13 mouse cellular contexts compared by ENCODE assay signal in the genomic region with DNA sequence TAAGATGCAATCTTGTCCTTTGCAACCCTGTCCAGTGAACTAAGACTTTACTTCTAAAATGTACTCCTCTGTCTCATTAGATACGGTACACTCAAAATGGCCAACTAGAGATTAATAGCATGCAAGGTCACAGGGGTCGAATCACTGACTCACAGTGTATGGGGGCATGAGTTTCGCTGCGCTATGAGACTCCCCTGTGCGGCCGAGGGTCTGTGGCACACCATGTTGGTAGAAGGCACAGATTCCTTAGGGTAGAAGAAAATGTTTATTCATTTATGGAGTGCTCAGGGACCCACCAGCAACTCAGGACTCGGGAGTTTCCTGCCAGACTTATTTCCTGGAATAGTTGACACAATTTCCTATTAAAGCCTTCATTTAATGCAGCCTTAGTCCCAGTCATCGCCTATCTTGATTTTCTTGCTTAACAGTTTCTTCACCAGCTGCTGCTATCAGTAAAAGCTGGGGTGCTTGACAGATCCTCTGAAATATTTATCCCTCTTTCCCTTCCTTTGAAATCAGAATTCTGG. TPM values are rescaled to one million over a fixed set of nuclear protein-coding genes. Genes with fewer than 3 reads are reported as not detected.
A peak's percentile ranks its signal among the peaks of the same experiment; 100 is the strongest.
DNase-seq lines count a peak whose midpoint lies in the region; ATAC-seq and TF ChIP-seq lines count a peak whose summit lies in the region.
"Had no signal": no experiment of that assay in that cellular context is flagged by ENCODE, and none has a peak within 500 bp of the region (broad histone marks: within the 10 kb centered on the region; RNA-seq: fewer than 3 reads in every experiment).

No protein-coding gene starts in this region.

- no peak for ATAC-seq in heart, embryonic 11.5 days (replicated peaks; ENCODE audit: insufficient number of reproducible peaks, low FRiP score, low TSS enrichment)
- ATAC-seq in kidney, embryonic 15.5 days (replicated peaks; ENCODE audit: low FRiP score), result peak; percentile 29; the same call in 1 of the 2 replicates
- ATAC-seq in stomach, embryonic 14.5 days (ENCODE audit: insufficient number of reproducible peaks, insufficient read depth, low FRiP score, low read depth), result peak; percentile 26; the same call in 1 of the 2 replicates
- no peak for ATAC-seq in stomach, postnatal 0 days (ENCODE audit: low FRiP score, low TSS enrichment)
- no peak for ATAC-seq in megakaryocyte-erythroid progenitor cell, adult 5-6 weeks (replicated peaks; ENCODE audit: low FRiP score, low TSS enrichment, poor library complexity, severe bottlenecking)

- no peak overlapping the region for H3K4me2 ChIP-seq in heart, embryonic 11.5 days
- H3K4me2 ChIP-seq in kidney, embryonic 15.5 days, result 0 out of 2 replicates have a peak overlapping the region, but pooled peaks have one; percentile 33
- H3K4me2 ChIP-seq in stomach, embryonic 14.5 days (replicated peaks; ENCODE audit: low read depth, low read length), result no peak overlapping the region
- H3K4me2 ChIP-seq in stomach, postnatal 0 days (replicated peaks; ENCODE audit: low read depth), result no peak overlapping the region

- H3K9ac ChIP-seq in heart, embryonic 11.5 days (ENCODE audit: low read depth, low read length), result no peak overlapping the region
- no peak overlapping the region for H3K9ac ChIP-seq in kidney, embryonic 15.5 days
- no peak overlapping the region for H3K9ac ChIP-seq in stomach, embryonic 14.5 days (replicated peaks; ENCODE audit: low read depth, low read length)
- no peak overlapping the region for H3K9ac ChIP-seq in stomach, postnatal 0 days (ENCODE audit: low read length)

- peaks cover 11% of the 10 kb centered on the region; the same call in 1 of the 2 replicates for H3K4me1 ChIP-seq in heart, embryonic 11.5 days (ENCODE audit: control insufficient read depth, insufficient read depth, low read length)
- peaks cover 68% of the 10 kb centered on the region for H3K4me1 ChIP-seq in kidney, embryonic 15.5 days
- peaks cover 12% of the 10 kb centered on the region; the same call in 1 of the 2 replicates for H3K4me1 ChIP-seq in stomach, embryonic 14.5 days (ENCODE audit: control insufficient read depth, insufficient read depth, low read length)
- no peaks in the 10 kb centered on the region for H3K4me1 ChIP-seq in stomach, postnatal 0 days (replicated peaks; ENCODE audit: control insufficient read depth, insufficient read depth)

- TF ChIP-seq CTCF in stomach, postnatal 0 days (IDR thresholded peaks at IDR 0.05; ENCODE audit: low read depth), result no peak

- no peaks in the 10 kb centered on the region for H3K27me3 ChIP-seq in heart, embryonic 11.5 days (ENCODE audit: control insufficient read depth, insufficient read depth, low read length)
- H3K27me3 ChIP-seq in kidney, embryonic 15.5 days, result no peaks in the 10 kb centered on the region
- no peaks in the 10 kb centered on the region for H3K27me3 ChIP-seq in stomach, embryonic 14.5 days (ENCODE audit: control insufficient read depth, insufficient read depth, low read length)
- H3K27me3 ChIP-seq in stomach, postnatal 0 days (ENCODE audit: control insufficient read depth, insufficient read depth, low read length), result no peaks in the 10 kb centered on the region

- H3K4me3 ChIP-seq in heart, embryonic 11.5 days (ENCODE audit: low read depth, low read length), result no peak overlapping the region
- H3K4me3 ChIP-seq in kidney, embryonic 15.5 days (replicated peaks), result no peak overlapping the region
- H3K4me3 ChIP-seq in stomach, embryonic 14.5 days (ENCODE audit: low read depth, low read length), result no peak overlapping the region
- no peak overlapping the region for H3K4me3 ChIP-seq in stomach, postnatal 0 days (ENCODE audit: low read depth, low read length)

- 0 out of 2 replicates have a peak overlapping the region, but pooled peaks have one; percentile 17 for H3K27ac ChIP-seq in heart, embryonic 11.5 days (ENCODE audit: low read depth, low read length)
- peak overlapping the region; percentile 66 for H3K27ac ChIP-seq in kidney, embryonic 15.5 days
- no peak overlapping the region; the same call in 1 of the 2 replicates for H3K27ac ChIP-seq in stomach, embryonic 14.5 days (ENCODE audit: low read length)
- H3K27ac ChIP-seq in stomach, postnatal 0 days (replicated peaks), result no peak overlapping the region

- WGBS in heart, embryonic 11.5 days (ENCODE audit: insufficient replicate concordance), result 43% methylated on average over 8 of the region's 8 CpGs
- WGBS in kidney, embryonic 15.5 days, result 20% methylated on average over 8 of the region's 8 CpGs
- WGBS in stomach, embryonic 14.5 days, result 38% methylated on average over 8 of the region's 8 CpGs
- 49% methylated on average over 8 of the region's 8 CpGs for WGBS in stomach, postnatal 0 days

- no peak for TF ChIP-seq EP300 in stomach, postnatal 0 days (optimal IDR thresholded peaks at IDR 0.05)

- no peaks in the 10 kb centered on the region for H3K9me3 ChIP-seq in heart, embryonic 11.5 days (replicated peaks; ENCODE audit: control insufficient read depth, low read length)
- no peaks in the 10 kb centered on the region for H3K9me3 ChIP-seq in kidney, embryonic 15.5 days (replicated peaks)
- H3K9me3 ChIP-seq in stomach, embryonic 14.5 days (ENCODE audit: control insufficient read depth, low read depth, low read length), result no peaks in the 10 kb centered on the region
- H3K9me3 ChIP-seq in stomach, postnatal 0 days (ENCODE audit: control insufficient read depth, low read length), result no peaks in the 10 kb centered on the region

- DNase-seq in heart, adult 11 months, result no peak
- no peak for DNase-seq in kidney, adult 9 months
- DNase-seq in stomach, postnatal 0 days (ENCODE audit: low spot score), result no peak
- DNase-seq: cerebellum, adult 18-20 months; kidney, postnatal 36 days; left cerebral cortex, postnatal 4 days; lung, postnatal 14 days; right cerebral cortex, postnatal 14 days; thymus, postnatal 36 days had no signal

- no peaks in the 10 kb centered on the region for H3K36me3 ChIP-seq in heart, embryonic 11.5 days (ENCODE audit: control insufficient read depth, insufficient read depth, low read length)
- H3K36me3 ChIP-seq in kidney, embryonic 15.5 days, result peaks cover 7% of the 10 kb centered on the region
- no peaks in the 10 kb centered on the region for H3K36me3 ChIP-seq in stomach, embryonic 14.5 days (ENCODE audit: control insufficient read depth, insufficient read depth, low read length)
- no peaks in the 10 kb centered on the region for H3K36me3 ChIP-seq in stomach, postnatal 0 days (ENCODE audit: control insufficient read depth, insufficient read depth, low read length)

RNA-seq across cellular contexts. Expression of gene Fzd4, which starts 14.0 kb away (rescaled TPM):
- polyA plus RNA-seq in heart, embryonic 11.5 days (2014; fragmentation: Nextera tagmentation; extraction: Ambion mirVana), result 9.8 and 12.1 TPM in 2 replicates
- polyA plus RNA-seq in kidney, embryonic 15.5 days (2015; fragmentation: Nextera tagmentation; extraction: Ambion mirVana), result 27.1 and 27.5 TPM in 2 replicates
- 24.2 and 24.8 TPM in 2 replicates for polyA plus RNA-seq in stomach, embryonic 14.5 days (2014; fragmentation: Nextera tagmentation; extraction: Ambion mirVana)
- 7.5 and 8.1 TPM in 2 replicates for polyA plus RNA-seq in stomach, postnatal 0 days (2015; fragmentation: Nextera tagmentation; extraction: Ambion mirVana)
- not detected in 2 replicates for total RNA-seq in megakaryocyte-erythroid progenitor cell, adult 5-6 weeks (2014; fragmentation: Nextera tagmentation)
- 0.14 TPM in 1 of 2 replicates, not detected in the other for total RNA-seq in megakaryocyte-erythroid progenitor cell, adult 5-6 weeks (2017)

RNA-seq across cellular contexts. Expression of gene Tmem135, which starts 14.2 kb away (rescaled TPM):
- polyA plus RNA-seq in heart, embryonic 11.5 days (2014; fragmentation: Nextera tagmentation; extraction: Ambion mirVana), result 27.2 and 30.4 TPM in 2 replicates
- polyA plus RNA-seq in kidney, embryonic 15.5 days (2015; fragmentation: Nextera tagmentation; extraction: Ambion mirVana), result 33.7 and 34.0 TPM in 2 replicates
- 33.5 and 35.7 TPM in 2 replicates for polyA plus RNA-seq in stomach, embryonic 14.5 days (2014; fragmentation: Nextera tagmentation; extraction: Ambion mirVana)
- 21.0 and 21.2 TPM in 2 replicates for polyA plus RNA-seq in stomach, postnatal 0 days (2015; fragmentation: Nextera tagmentation; extraction: Ambion mirVana)
- total RNA-seq in megakaryocyte-erythroid progenitor cell, adult 5-6 weeks (2014; fragmentation: Nextera tagmentation), result 20.8 and 21.9 TPM in 2 replicates
- 15.5 and 19.1 TPM in 2 replicates for total RNA-seq in megakaryocyte-erythroid progenitor cell, adult 5-6 weeks (2017)

Comparison
In these comparisons a context has a peak if more than half of its experiments do, and no peak if none do; other contexts are left out.
1. ATAC-seq: peak in kidney, embryonic 15.5 days (single experiment) and stomach, embryonic 14.5 days (single experiment); none in heart, embryonic 11.5 days (single experiment), stomach, postnatal 0 days (single experiment) and megakaryocyte-erythroid progenitor cell, adult 5-6 weeks (single experiment).
2. H3K27ac ChIP-seq: peak in heart, embryonic 11.5 days (single experiment) and kidney, embryonic 15.5 days (single experiment); none in stomach, embryonic 14.5 days (single experiment) and stomach, postnatal 0 days (single experiment).